Mouse (Mus musculus): Measurements from ENCODE around the gene Gm37240.

- TF ChIP-seq CHD2 (IDR thresholded peaks at IDR 0.05; ENCODE audit: low read depth, low read length) (no peak), HCFC1 (IDR thresholded peaks at IDR 0.05; ENCODE audit: borderline replicate concordance, insufficient read depth, low read length) (no peak), MAFK (IDR thresholded peaks at IDR 0.05; ENCODE audit: insufficient read depth, low read depth, low read length) (no peak)
These were observed 962.1 kb downstream of the Gm37240 start for GRCm38 (mm10) chr3:84925229-84925628.

Data from ES-E14 (cell line).